Mouse (Mus musculus): ENCODE results near the gene Cadm1. TPM values are rescaled to one million over a fixed set of nuclear protein-coding genes. Genes with fewer than 3 reads are reported as not detected.

Gene Cadm1
- polyA plus RNA-seq, 1 experiment from 2014 or later = 6.4 TPM

GRCm38 (mm10) chr9:47765323-47765722, 235.3 kb downstream of the Cadm1 start:
- Histone ChIP-seq H3K4me1 (replicated peaks) (no peaks in the 10 kb centered on the region), H3K4me3 (replicated peaks) (no peak overlapping the region), H3K4me2 (no peak overlapping the region), H3K27me3 (no peaks in the 10 kb centered on the region), H3K36me3 (replicated peaks) (no peaks in the 10 kb centered on the region), H3K9me3 (replicated peaks) (no peaks in the 10 kb centered on the region), H3K27ac (replicated peaks) (no peak overlapping the region), H3K9ac (no peak overlapping the region)
- WGBS (ENCODE audit: insufficient replicate concordance) = 73% methylated on average over 13 of the region's 13 CpGs
- ATAC-seq (ENCODE audit: insufficient read depth) = no peak

- Histone ChIP-seq H3K9me3 (replicated peaks) (no peaks in the 10 kb centered on the region), H3K36me3 (replicated peaks) (no peaks in the 10 kb centered on the region), H3K27me3 (no peaks in the 10 kb centered on the region), H3K4me1 (replicated peaks) (no peaks in the 10 kb centered on the region), H3K4me3 (replicated peaks) (no peak overlapping the region), H3K9ac (no peak overlapping the region), H3K4me2 (no peak overlapping the region), H3K27ac (replicated peaks) (no peak overlapping the region)
- WGBS (ENCODE audit: insufficient replicate concordance) = 67% methylated on average over 10 of the region's 10 CpGs
- no peak for ATAC-seq (ENCODE audit: insufficient read depth)
These were observed 236.4 kb downstream of the Cadm1 start for GRCm38 (mm10) chr9:47766342-47766741.

- no peak overlapping the region for H3K4me3 ChIP-seq (replicated peaks)
- H3K9ac ChIP-seq = no peak overlapping the region
- 58% methylated on average over 11 of the region's 11 CpGs for WGBS (ENCODE audit: insufficient replicate concordance)
- no peak overlapping the region for H3K27ac ChIP-seq (replicated peaks)
- no peaks in the 10 kb centered on the region for H3K9me3 ChIP-seq (replicated peaks)
- H3K4me1 ChIP-seq (replicated peaks) = no peaks in the 10 kb centered on the region
- no peak overlapping the region for H3K4me2 ChIP-seq
- no peak for ATAC-seq (ENCODE audit: insufficient read depth)
- no peaks in the 10 kb centered on the region for H3K27me3 ChIP-seq
- H3K36me3 ChIP-seq (replicated peaks) = no peaks in the 10 kb centered on the region
These were observed 240.9 kb downstream of the Cadm1 start for GRCm38 (mm10) chr9:47770836-47771235.

GRCm38 (mm10) chr9:47771953-47772352, 242.0 kb downstream of the Cadm1 start:
- no peak overlapping the region for H3K4me3 ChIP-seq (replicated peaks)
- no peak overlapping the region for H3K9ac ChIP-seq
- H3K27me3 ChIP-seq = no peaks in the 10 kb centered on the region
- no peaks in the 10 kb centered on the region for H3K9me3 ChIP-seq (replicated peaks)
- no peak for ATAC-seq (ENCODE audit: insufficient read depth)
- no peaks in the 10 kb centered on the region for H3K36me3 ChIP-seq (replicated peaks)
- no peak overlapping the region for H3K27ac ChIP-seq (replicated peaks)
- H3K4me2 ChIP-seq = no peak overlapping the region
- 46% methylated on average over 5 of the region's 5 CpGs for WGBS (ENCODE audit: insufficient replicate concordance)
- no peaks in the 10 kb centered on the region for H3K4me1 ChIP-seq (replicated peaks)

- WGBS (ENCODE audit: insufficient replicate concordance) = 63% methylated on average over 6 of the region's 6 CpGs
- H3K36me3 ChIP-seq (replicated peaks) = no peaks in the 10 kb centered on the region
- no peaks in the 10 kb centered on the region for H3K27me3 ChIP-seq
- no peak overlapping the region for H3K27ac ChIP-seq (replicated peaks)
- no peaks in the 10 kb centered on the region for H3K4me1 ChIP-seq (replicated peaks)
- H3K9ac ChIP-seq = no peak overlapping the region
- no peak for ATAC-seq (ENCODE audit: insufficient read depth)
- H3K9me3 ChIP-seq (replicated peaks) = no peaks in the 10 kb centered on the region
- no peak overlapping the region for H3K4me3 ChIP-seq (replicated peaks)
- no peak overlapping the region for H3K4me2 ChIP-seq
These were observed 242.8 kb downstream of the Cadm1 start for GRCm38 (mm10) chr9:47772750-47773149.

- WGBS (ENCODE audit: insufficient replicate concordance) = 31% methylated on average over 9 of the region's 9 CpGs
- Histone ChIP-seq H3K9me3 (replicated peaks) (no peaks in the 10 kb centered on the region), H3K36me3 (replicated peaks) (no peaks in the 10 kb centered on the region), H3K27me3 (no peaks in the 10 kb centered on the region), H3K9ac (no peak overlapping the region), H3K27ac (replicated peaks) (no peak overlapping the region), H3K4me1 (replicated peaks) (no peaks in the 10 kb centered on the region), H3K4me3 (replicated peaks) (no peak overlapping the region), H3K4me2 (no peak overlapping the region)
- ATAC-seq (ENCODE audit: insufficient read depth) = no peak
These were observed 247.3 kb downstream of the Cadm1 start for GRCm38 (mm10) chr9:47776941-47777919.

- no peak overlapping the region for H3K27ac ChIP-seq (replicated peaks)
- ATAC-seq (ENCODE audit: insufficient read depth) = no peak
- H3K4me3 ChIP-seq (replicated peaks) = no peak overlapping the region
- H3K9ac ChIP-seq = no peak overlapping the region
- no peaks in the 10 kb centered on the region for H3K4me1 ChIP-seq (replicated peaks)
- no peaks in the 10 kb centered on the region for H3K9me3 ChIP-seq (replicated peaks)
- no peak overlapping the region for H3K4me2 ChIP-seq
- WGBS (ENCODE audit: insufficient replicate concordance) = 47% methylated on average over 11 of the region's 11 CpGs
- no peaks in the 10 kb centered on the region for H3K36me3 ChIP-seq (replicated peaks)
- no peaks in the 10 kb centered on the region for H3K27me3 ChIP-seq
These were observed 248.5 kb downstream of the Cadm1 start for GRCm38 (mm10) chr9:47778438-47778837.

- Histone ChIP-seq H3K9ac (no peak overlapping the region), H3K9me3 (replicated peaks) (no peaks in the 10 kb centered on the region), H3K27ac (replicated peaks) (no peak overlapping the region), H3K4me1 (replicated peaks) (no peaks in the 10 kb centered on the region), H3K4me2 (no peak overlapping the region), H3K27me3 (no peaks in the 10 kb centered on the region), H3K36me3 (replicated peaks) (no peaks in the 10 kb centered on the region), H3K4me3 (replicated peaks) (no peak overlapping the region)
- no peak for ATAC-seq (ENCODE audit: insufficient read depth)
- WGBS (ENCODE audit: insufficient replicate concordance) = 59% methylated on average over 6 of the region's 6 CpGs
These were observed 249.3 kb downstream of the Cadm1 start for GRCm38 (mm10) chr9:47779291-47779690.

- Histone ChIP-seq H3K9me3 (replicated peaks) (no peaks in the 10 kb centered on the region), H3K9ac (no peak overlapping the region), H3K4me1 (replicated peaks) (no peaks in the 10 kb centered on the region), H3K4me2 (no peak overlapping the region), H3K36me3 (replicated peaks) (no peaks in the 10 kb centered on the region), H3K4me3 (replicated peaks) (no peak overlapping the region), H3K27ac (replicated peaks) (no peak overlapping the region), H3K27me3 (no peaks in the 10 kb centered on the region)
- no peak for ATAC-seq (ENCODE audit: insufficient read depth)
- WGBS (ENCODE audit: insufficient replicate concordance) = 54% methylated on average over 3 of the region's 3 CpGs
These were observed 256.7 kb downstream of the Cadm1 start for GRCm38 (mm10) chr9:47786642-47787041.

GRCm38 (mm10) chr9:47798478-47798877, 268.5 kb downstream of the Cadm1 start:
- WGBS (ENCODE audit: insufficient replicate concordance) = 77% methylated on average over 5 of the region's 5 CpGs

GRCm38 (mm10) chr9:47801242-47801641, 271.3 kb downstream of the Cadm1 start:
- H3K4me3 ChIP-seq (replicated peaks) = no peak overlapping the region
- no peaks in the 10 kb centered on the region for H3K4me1 ChIP-seq (replicated peaks)
- H3K27me3 ChIP-seq = no peaks in the 10 kb centered on the region
- no peaks in the 10 kb centered on the region for H3K9me3 ChIP-seq (replicated peaks)
- H3K4me2 ChIP-seq = no peak overlapping the region
- no peak overlapping the region for H3K9ac ChIP-seq
- H3K27ac ChIP-seq (replicated peaks) = no peak overlapping the region
- no peak for ATAC-seq (ENCODE audit: insufficient read depth)
- no peaks in the 10 kb centered on the region for H3K36me3 ChIP-seq (replicated peaks)
- WGBS (ENCODE audit: insufficient replicate concordance) = 61% methylated on average over 4 of the region's 4 CpGs

More at GRCm38 (mm10) chr9:47798478-47798877, 268.5 kb downstream of the Cadm1 start:
- H3K27ac ChIP-seq (replicated peaks) = no peak overlapping the region
- H3K9ac ChIP-seq = no peak overlapping the region
- H3K27me3 ChIP-seq = no peaks in the 10 kb centered on the region
- ATAC-seq (ENCODE audit: insufficient read depth) = no peak
- no peak overlapping the region for H3K4me2 ChIP-seq
- no peaks in the 10 kb centered on the region for H3K4me1 ChIP-seq (replicated peaks)
- H3K4me3 ChIP-seq (replicated peaks) = no peak overlapping the region
- no peaks in the 10 kb centered on the region for H3K36me3 ChIP-seq (replicated peaks)
- no peaks in the 10 kb centered on the region for H3K9me3 ChIP-seq (replicated peaks)
